ENCODE assay signal across 12 mouse cellular contexts in genomic region chr11:77503511-77503910, GRCm38 (mm10). TPM values are rescaled to one million over a fixed set of nuclear protein-coding genes. Genes with fewer than 3 reads are reported as not detected.
DNase-seq lines count a peak whose midpoint lies in the region; ATAC-seq and TF ChIP-seq lines count a peak whose summit lies in the region.
"Had no signal": no experiment of that assay in that cellular context is flagged by ENCODE, and none has a peak within 500 bp of the region (broad histone marks: within the 10 kb centered on the region; RNA-seq: fewer than 3 reads in every experiment).

No protein-coding gene starts in this region.

- no peak overlapping the region for H3K9ac ChIP-seq in forebrain, embryonic 14.5 days (ENCODE audit: low read length)

- H3K4me2 ChIP-seq in forebrain, embryonic 14.5 days (ENCODE audit: low read length), result no peak overlapping the region

- peak overlapping the region; percentile 74 for H3K27ac ChIP-seq in layer of hippocampus, adult 2 months
- H3K27ac ChIP-seq in forebrain, embryonic 14.5 days (ENCODE audit: low read depth, low read length), result no peak overlapping the region

- H3K27me3 ChIP-seq in forebrain, embryonic 14.5 days (replicated peaks; ENCODE audit: control insufficient read depth, insufficient read depth, low read length), result no peaks in the 10 kb centered on the region

- H3K36me3 ChIP-seq in forebrain, embryonic 14.5 days (ENCODE audit: control insufficient read depth, insufficient read depth, low read length), result peaks cover 84% of the 10 kb centered on the region

- peak; percentile 11 to 28 for DNase-seq in cerebellum, postnatal 25 days
- no peak for DNase-seq in cerebellum, adult 9-11 months
- no peak for DNase-seq in layer of hippocampus, adult 2 months (ENCODE audit: low spot score in 2 of 2)
- no peak for DNase-seq in layer of hippocampus, adult 8-10 months (ENCODE audit: low spot score in 2 of 2)
- DNase-seq in R1 (ENCODE audit: low read depth, low spot score), result peak; percentile 88
- DNase-seq in lung, postnatal 10 days, result peak; percentile 86
- no peak for DNase-seq in forebrain, embryonic 14.5 days (ENCODE audit: low spot score)
- DNase-seq: adrenal gland, postnatal 25 days had no signal

- WGBS in forebrain, embryonic 14.5 days, result 61% methylated on average over 3 of the region's 3 CpGs

- H3K4me3 ChIP-seq in layer of hippocampus, adult 2 months, result no peak overlapping the region
- H3K4me3 ChIP-seq in forebrain, embryonic 14.5 days (ENCODE audit: low read depth, low read length), result no peak overlapping the region

- H3K4me1 ChIP-seq in forebrain, embryonic 14.5 days (ENCODE audit: control insufficient read depth, insufficient read depth, low read length), result peaks cover 4% of the 10 kb centered on the region; the same call in 1 of the 2 replicates

- no peak for TF ChIP-seq CTCF in layer of hippocampus, adult 2 months (conservative IDR thresholded peaks at IDR 0.05)

- no peak for ATAC-seq in forebrain, embryonic 14.5 days
- ATAC-seq in frontal cortex, adult (ENCODE audit: low TSS enrichment), result no peak

- H3K9me3 ChIP-seq in forebrain, embryonic 14.5 days (replicated peaks; ENCODE audit: control insufficient read depth, low read length), result no peaks in the 10 kb centered on the region

RNA-seq across cellular contexts. Expression of gene Git1, which starts 10.1 kb away (rescaled TPM):
- 100 to 1,000 TPM; 295 to 316 TPM for total RNA-seq in layer of hippocampus, adult 2 months (2021)
- total RNA-seq in layer of hippocampus, adult 8-10 months (2022), result 100 to 1,000 TPM; 266 to 292 (median 282) TPM
- polyA plus RNA-seq in forebrain, embryonic 14.5 days (2014; fragmentation: Nextera tagmentation; extraction: Ambion mirVana), result 16.3 and 18.7 TPM in 2 replicates

RNA-seq across cellular contexts. Expression of gene Abhd15, which starts 11.4 kb away (rescaled TPM):
- 1 to 10 TPM; 1.4 to 1.7 TPM for total RNA-seq in layer of hippocampus, adult 2 months (2021)
- total RNA-seq in layer of hippocampus, adult 8-10 months (2022), result 1 to 10 TPM; 1.0 to 2.4 (median 1.6) TPM
- polyA plus RNA-seq in forebrain, embryonic 14.5 days (2014; fragmentation: Nextera tagmentation; extraction: Ambion mirVana), result 1.2 and 1.8 TPM in 2 replicates

RNA-seq across cellular contexts. Expression of gene Trp53i13, which starts 12.3 kb away (rescaled TPM):
- total RNA-seq in layer of hippocampus, adult 2 months (2021), result 1 to 10 TPM; 5.7 to 7.4 TPM
- 1 to 10 TPM; 4.9 to 9.1 (median 8.8) TPM for total RNA-seq in layer of hippocampus, adult 8-10 months (2022)
- polyA plus RNA-seq in forebrain, embryonic 14.5 days (2014; fragmentation: Nextera tagmentation; extraction: Ambion mirVana), result 16.3 and 16.6 TPM in 2 replicates

RNA-seq across cellular contexts. Expression of gene Ankrd13b, which starts 14.0 kb away (rescaled TPM):
- 10 to 100 TPM; 80.1 to 81.7 TPM for total RNA-seq in layer of hippocampus, adult 2 months (2021)
- 10 to 100 TPM; 71.2 to 78.4 (median 73.7) TPM for total RNA-seq in layer of hippocampus, adult 8-10 months (2022)
- 25.3 and 32.7 TPM in 2 replicates for polyA plus RNA-seq in forebrain, embryonic 14.5 days (2014; fragmentation: Nextera tagmentation; extraction: Ambion mirVana)

RNA-seq across cellular contexts. Expression of gene Gm10392, which starts 15.5 kb away (rescaled TPM):
- not detected for total RNA-seq in layer of hippocampus, adult 2 months (2021)
- total RNA-seq in layer of hippocampus, adult 8-10 months (2022), result under 1 TPM in 1 of 4 experiments, not detected in 3; 0.20 TPM
- not detected in 2 replicates for polyA plus RNA-seq in forebrain, embryonic 14.5 days (2014; fragmentation: Nextera tagmentation; extraction: Ambion mirVana)
- total RNA-seq: adrenal gland, postnatal 25 days; layer of hippocampus, postnatal 25 days had no signal
- polyA plus RNA-seq: gonadal fat pad, adult 2 months; intestine, embryonic 14.5 days had no signal

Comparison
In these comparisons a context has a peak if more than half of its experiments do, and no peak if none do; other contexts are left out.
1. DNase-seq: peak in cerebellum, postnatal 25 days (2 of 2), R1 (single experiment) and lung, postnatal 10 days (single experiment); none in cerebellum, adult 9-11 months (single experiment), layer of hippocampus, adult 2 months (0 of 2), layer of hippocampus, adult 8-10 months (0 of 2) and forebrain, embryonic 14.5 days (single experiment).